Mouse (Mus musculus): ENCODE measurements around the gene Pkig. TPM values are rescaled to one million over a fixed set of nuclear protein-coding genes. Genes with fewer than 3 reads are reported as not detected.
"Not testable (repeated sequence)": the region's sequence is repeated elsewhere in the genome, so short reads cannot be mapped to it uniquely, and the experiment has no call there.

Gene Pkig
- polyA plus RNA-seq, 1 experiment from 2014 or later = 135 TPM

DNA sequence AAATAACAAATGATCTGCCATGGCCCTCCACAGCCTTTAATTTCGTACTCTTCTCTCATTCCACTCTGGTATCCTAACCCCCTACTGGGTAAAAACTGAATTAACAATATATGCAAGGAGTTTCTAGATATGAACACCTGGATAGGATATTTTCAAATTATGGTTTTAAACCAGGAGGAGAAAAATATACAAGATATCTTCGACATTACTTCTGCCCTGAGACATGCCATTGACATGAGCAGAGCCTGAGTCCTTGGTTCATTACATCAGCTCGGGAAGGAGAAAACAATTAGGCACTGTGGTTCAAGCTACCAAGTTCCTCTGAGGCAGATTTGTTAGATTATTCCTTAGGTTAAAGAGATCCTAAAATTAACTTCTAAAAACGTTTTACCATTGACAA, 14.1 kb upstream of the Pkig start:
- peak overlapping the region; percentile 92 for H3K4me3 ChIP-seq (replicated peaks)
- H3K27ac ChIP-seq = peak overlapping the region; percentile 98
- peak overlapping the region; percentile 90 for H3K9ac ChIP-seq (replicated peaks)
- no peak for ATAC-seq (ENCODE audit: insufficient number of reproducible peaks, insufficient read depth, low FRiP score, low TSS enrichment, low read depth)
- peaks cover 13% of the 10 kb centered on the region; the same call in 1 of the 2 replicates for H3K36me3 ChIP-seq
- H3K4me1 ChIP-seq (replicated peaks) = peaks cover 16% of the 10 kb centered on the region
- WGBS = 11% methylated on average over 4 of the region's 4 CpGs
- no peaks in the 10 kb centered on the region for H3K9me3 ChIP-seq
- peak overlapping the region; percentile 63 for H3K4me2 ChIP-seq
- no peaks in the 10 kb centered on the region for H3K27me3 ChIP-seq

DNA sequence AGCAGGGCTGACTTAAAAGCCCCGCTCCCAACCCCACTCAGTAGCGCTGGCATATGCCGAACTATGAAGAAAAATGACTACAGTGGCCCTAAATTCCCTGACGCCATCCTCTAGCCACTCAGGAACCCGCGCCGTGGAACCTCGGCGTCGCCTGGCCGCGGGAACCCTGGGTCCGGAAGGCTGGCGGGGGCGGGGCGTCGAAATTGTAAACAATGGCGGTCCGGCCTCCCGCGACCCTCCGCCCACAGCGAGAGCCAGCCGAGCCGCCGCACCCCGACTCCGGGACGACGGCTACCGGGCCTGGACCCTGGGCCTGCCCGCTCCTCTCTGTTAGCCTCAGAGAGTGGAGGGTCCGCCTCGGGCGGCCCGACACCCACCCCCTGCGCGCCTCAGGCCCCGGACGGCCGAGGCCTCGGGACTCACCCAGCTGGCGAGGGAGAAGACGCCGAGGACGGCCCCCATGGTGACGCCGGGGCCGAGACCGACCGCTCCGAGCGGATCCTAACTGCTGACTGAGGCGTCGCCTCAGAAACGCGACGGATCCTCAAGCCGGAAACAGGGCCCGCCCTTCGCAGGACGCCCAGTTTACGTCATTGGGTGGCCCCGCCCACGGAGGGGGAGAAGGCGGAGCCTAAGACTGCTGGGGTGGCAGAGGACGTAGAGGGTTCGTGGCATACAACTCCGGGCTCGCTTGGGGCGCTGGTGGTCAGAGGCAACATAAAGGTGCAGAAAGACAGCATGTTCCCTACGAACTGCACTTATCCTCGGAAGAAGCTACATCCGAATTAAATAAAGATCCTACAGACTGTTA, 13.4 kb upstream of the Pkig start, which contains the start of gene Serinc3:
TSS of gene Serinc3 (minus strand) at position 557 of the 811 bp plus-strand sequence.
- H3K9ac ChIP-seq (replicated peaks) = peak within 1 kb of the TSS; percentile 90
- peak within 1 kb of the TSS; percentile 98 for H3K27ac ChIP-seq
- WGBS = under 1% methylated on average over 74 of the region's 74 CpGs
- peaks cover 13% of the 10 kb centered on the region; the same call in 1 of the 2 replicates for H3K36me3 ChIP-seq
- peak within 1 kb of the TSS; percentile 92 for H3K4me3 ChIP-seq (replicated peaks)
- H3K9me3 ChIP-seq = 0 out of 2 replicates have a peak, but pooled peaks cover under 1% of the 10 kb centered on the region
- H3K27me3 ChIP-seq = no peaks in the 10 kb centered on the region
- peak; percentile 97 for ATAC-seq (ENCODE audit: insufficient number of reproducible peaks, insufficient read depth, low FRiP score, low TSS enrichment, low read depth)
- H3K4me2 ChIP-seq = peak within 1 kb of the TSS; percentile 63
- H3K4me1 ChIP-seq (replicated peaks) = peaks cover 16% of the 10 kb centered on the region

GRCm38 (mm10) chr2:163645700-163646460, 12.3 kb upstream of the Pkig start:
- Histone ChIP-seq H3K9ac (replicated peaks) (no peak overlapping the region), H3K27ac (0 out of 2 replicates have a peak overlapping the region, but pooled peaks have one; percentile 98), H3K36me3 (peaks cover 10% of the 10 kb centered on the region; the same call in 1 of the 2 replicates), H3K9me3 (peaks cover 10% of the 10 kb centered on the region; the same call in 1 of the 2 replicates), H3K4me1 (replicated peaks) (peaks cover 16% of the 10 kb centered on the region), H3K4me2 (peak overlapping the region; percentile 63; the same call in 1 of the 2 replicates), H3K27me3 (no peaks in the 10 kb centered on the region), H3K4me3 (replicated peaks) (0 out of 2 replicates have a peak overlapping the region, but pooled peaks have one; percentile 92)
- WGBS = 85% methylated on average over 11 of the region's 11 CpGs
- ATAC-seq (ENCODE audit: insufficient number of reproducible peaks, insufficient read depth, low FRiP score, low TSS enrichment, low read depth) = no peak

- 89% methylated on average over 5 of the region's 5 CpGs for WGBS
Measured at GRCm38 (mm10) chr2:163646461-163647080, 11.6 kb upstream of the Pkig start.

GRCm38 (mm10) chr2:163655699-163656098, 2.5 kb upstream of the Pkig start:
- not testable (repeated sequence) for H3K9ac ChIP-seq (replicated peaks); H3K27ac ChIP-seq; H3K4me3 ChIP-seq (replicated peaks); ATAC-seq (ENCODE audit: insufficient number of reproducible peaks, insufficient read depth, low FRiP score, low TSS enrichment, low read depth); H3K36me3 ChIP-seq; H3K9me3 ChIP-seq; H3K27me3 ChIP-seq; H3K4me1 ChIP-seq (replicated peaks); H3K4me2 ChIP-seq
- 93% methylated on average over 9 of the region's 12 CpGs for WGBS

More at GRCm38 (mm10) chr2:163646461-163647080, 11.6 kb upstream of the Pkig start:
- Histone ChIP-seq H3K27me3 (no peaks in the 10 kb centered on the region), H3K9ac (replicated peaks) (no peak overlapping the region), H3K27ac (no peak overlapping the region), H3K4me1 (replicated peaks) (peaks cover 16% of the 10 kb centered on the region), H3K36me3 (peaks cover 4% of the 10 kb centered on the region; the same call in 1 of the 2 replicates), H3K4me2 (no peak overlapping the region), H3K4me3 (replicated peaks) (no peak overlapping the region), H3K9me3 (peaks cover 10% of the 10 kb centered on the region; the same call in 1 of the 2 replicates)
- ATAC-seq (ENCODE audit: insufficient number of reproducible peaks, insufficient read depth, low FRiP score, low TSS enrichment, low read depth) = no peak

DNA sequence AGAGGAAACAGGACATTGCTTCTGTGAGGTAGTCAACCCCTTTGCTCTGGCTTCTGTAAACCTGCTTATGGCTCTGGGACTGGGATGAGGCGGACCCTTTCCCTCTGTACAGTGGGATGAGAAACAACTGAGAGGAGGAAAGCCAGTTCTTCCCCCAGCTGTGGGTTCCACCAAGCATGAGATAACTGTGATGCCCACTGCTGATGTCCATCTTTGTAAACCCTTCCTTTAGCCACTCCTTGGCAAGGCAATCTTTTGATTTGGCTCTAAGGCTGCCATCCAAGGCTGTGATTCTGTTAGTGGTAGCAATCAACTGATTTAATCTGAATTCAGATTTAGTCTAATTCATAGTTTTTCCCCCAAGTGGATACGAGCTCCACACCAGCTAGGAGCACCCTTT, 700 bp upstream of the Pkig start:
- no peak overlapping the region for H3K27ac ChIP-seq
- WGBS = 87% methylated on average over 2 of the region's 2 CpGs

GRCm38 (mm10) chr2:163658941-163659340, 755 bp downstream of the Pkig start:
- H3K36me3 ChIP-seq = no peaks in the 10 kb centered on the region
- no peaks in the 10 kb centered on the region for H3K27me3 ChIP-seq
- no peak for ATAC-seq (ENCODE audit: insufficient number of reproducible peaks, insufficient read depth, low FRiP score, low TSS enrichment, low read depth)
- peak overlapping the region; percentile 51; the same call in 1 of the 2 replicates for H3K9ac ChIP-seq (replicated peaks)
- peaks cover 25% of the 10 kb centered on the region for H3K4me1 ChIP-seq (replicated peaks)
- peak overlapping the region; percentile 87 for H3K27ac ChIP-seq
- peak overlapping the region; percentile 59 for H3K4me2 ChIP-seq
- 1% methylated on average over 8 of the region's 8 CpGs for WGBS
- H3K9me3 ChIP-seq = no peaks in the 10 kb centered on the region
- peak overlapping the region; percentile 81 for H3K4me3 ChIP-seq (replicated peaks)

More for the DNA sequence above, 700 bp upstream of the Pkig start:
- no peak for ATAC-seq (ENCODE audit: insufficient number of reproducible peaks, insufficient read depth, low FRiP score, low TSS enrichment, low read depth)
- no peaks in the 10 kb centered on the region for H3K9me3 ChIP-seq
- H3K27me3 ChIP-seq = no peaks in the 10 kb centered on the region
- no peak overlapping the region for H3K4me3 ChIP-seq (replicated peaks)
- H3K4me2 ChIP-seq = no peak overlapping the region
- no peaks in the 10 kb centered on the region for H3K36me3 ChIP-seq
- H3K4me1 ChIP-seq (replicated peaks) = peaks cover 20% of the 10 kb centered on the region
- no peak overlapping the region for H3K9ac ChIP-seq (replicated peaks)

GRCm38 (mm10) chr2:163659431-163659830, 1.2 kb downstream of the Pkig start:
- Histone ChIP-seq H3K4me1 (replicated peaks) (peaks cover 25% of the 10 kb centered on the region), H3K36me3 (no peaks in the 10 kb centered on the region), H3K27me3 (no peaks in the 10 kb centered on the region), H3K9me3 (no peaks in the 10 kb centered on the region), H3K4me3 (replicated peaks) (peak overlapping the region; percentile 81), H3K4me2 (peak overlapping the region; percentile 59), H3K9ac (replicated peaks) (no peak overlapping the region), H3K27ac (peak overlapping the region; percentile 87; the same call in 1 of the 2 replicates)
- ATAC-seq (ENCODE audit: insufficient number of reproducible peaks, insufficient read depth, low FRiP score, low TSS enrichment, low read depth) = no peak
- WGBS = 75% methylated on average over 12 of the region's 12 CpGs

- WGBS = 90% methylated on average over 5 of the region's 5 CpGs
- no peak overlapping the region for H3K4me2 ChIP-seq
Measured at GRCm38 (mm10) chr2:163660103-163660701, 2.0 kb downstream of the Pkig start.

DNA sequence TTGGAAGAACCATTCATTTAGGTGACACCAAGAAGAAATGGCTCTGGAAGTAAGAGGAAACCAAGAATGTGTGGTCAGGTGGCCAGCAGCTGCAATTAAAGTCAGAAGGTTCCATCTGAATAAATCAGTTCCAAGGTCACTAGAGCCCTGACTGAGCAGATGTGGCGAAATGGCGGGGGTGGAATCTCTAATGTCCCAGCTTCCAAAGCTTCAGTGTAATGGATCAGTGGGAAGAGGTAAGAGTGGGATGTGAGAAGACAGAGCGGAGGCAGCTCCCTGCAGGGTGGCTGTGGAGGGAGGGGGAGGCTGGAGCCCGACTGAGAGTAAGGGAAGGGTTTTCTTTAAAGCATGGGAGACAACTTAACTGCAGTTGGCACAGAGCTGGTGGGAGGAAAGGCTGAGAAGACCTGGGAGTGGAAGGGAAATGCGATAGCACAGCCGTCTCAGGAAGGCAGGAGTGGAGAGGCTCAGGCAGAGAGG, 3.2 kb downstream of the Pkig start:
- H3K36me3 ChIP-seq = no peaks in the 10 kb centered on the region
- peaks cover 25% of the 10 kb centered on the region for H3K4me1 ChIP-seq (replicated peaks)
- WGBS = 59% methylated on average over 6 of the region's 6 CpGs
- no peak overlapping the region for H3K4me2 ChIP-seq
- no peaks in the 10 kb centered on the region for H3K27me3 ChIP-seq
- no peak overlapping the region for H3K4me3 ChIP-seq (replicated peaks)
- no peaks in the 10 kb centered on the region for H3K9me3 ChIP-seq
- H3K9ac ChIP-seq (replicated peaks) = no peak overlapping the region
- no peak for ATAC-seq (ENCODE audit: insufficient number of reproducible peaks, insufficient read depth, low FRiP score, low TSS enrichment, low read depth)
- H3K27ac ChIP-seq = no peak overlapping the region

More at GRCm38 (mm10) chr2:163660103-163660701, 2.0 kb downstream of the Pkig start:
- ATAC-seq (ENCODE audit: insufficient number of reproducible peaks, insufficient read depth, low FRiP score, low TSS enrichment, low read depth) = no peak
- Histone ChIP-seq H3K27me3 (no peaks in the 10 kb centered on the region), H3K27ac (no peak overlapping the region), H3K9ac (replicated peaks) (no peak overlapping the region), H3K9me3 (no peaks in the 10 kb centered on the region), H3K36me3 (no peaks in the 10 kb centered on the region), H3K4me3 (replicated peaks) (no peak overlapping the region), H3K4me1 (replicated peaks) (peaks cover 25% of the 10 kb centered on the region)

Data from limb, embryonic 12.5 days (tissue).